Mouse (Mus musculus) CH12.LX (cell line): Measurements from ENCODE around the gene Fkbp9. TPM values are rescaled to one million over a fixed set of nuclear protein-coding genes. Genes with fewer than 3 reads are reported as not detected.

Experiments used
- DNase-seq: peaks from one replicate; pipeline ENCODE4 v3.0.0-alpha.2; 2013; ENCODE audit errors: extremely low read depth
- H3K27ac ChIP-seq: 2 replicates; pipeline ENCODE4 v1.5.1; 2012; ENCODE audit warnings: low read depth, mild to moderate bottlenecking, control low read depth, moderate library complexity; ENCODE audit not compliant: insufficient read depth
- H3K27me3 ChIP-seq: replicated peaks from 2 replicates; pipeline ENCODE3; 2012; ENCODE audit warnings: inconsistent platforms
- H3K36me3 ChIP-seq, 2 experiments: replicated peaks in 1 of 2; 2 replicates each; pipeline versions ENCODE3 to v1.6.1; 2012; ENCODE audit warnings: inconsistent platforms in 1 of 2, low read length in 1 of 2, mild to moderate bottlenecking in 1 of 2, mixed read lengths in 1 of 2, moderate library complexity in 1 of 2; ENCODE audit not compliant: control insufficient read depth in 1 of 2, insufficient read depth in 1 of 2
- H3K4me1 ChIP-seq, 2 experiments: 2 replicates each; pipeline ENCODE4 v1.6.1; 2012; ENCODE audit warnings: inconsistent platforms in 1 of 2, moderate library complexity in 1 of 2; ENCODE audit not compliant: insufficient read depth in 2 of 2, control insufficient read depth in 1 of 2
- H3K4me2 ChIP-seq: 2 replicates; pipeline ENCODE4 v1.6.1; 2012; ENCODE audit warnings: low read depth, mild to moderate bottlenecking, control low read depth; ENCODE audit not compliant: poor library complexity, insufficient read depth, severe bottlenecking
- H3K4me3 ChIP-seq, 3 experiments: fragments of 150-350 bp in 1 of 3; sonication (generic) in 1 of 3; replicated peaks in 1 of 3; 2 replicates each; pipeline versions ENCODE3 to v1.5.1; 2011 to 2012; ENCODE audit warnings: low read depth in 2 of 3, low read length in 2 of 3, mild to moderate bottlenecking in 2 of 3, moderate library complexity in 2 of 3, control low read depth in 1 of 3, improper control_type of control experiment in 1 of 3, inconsistent platforms in 1 of 3, mixed read lengths in 1 of 3; ENCODE audit not compliant: poor library complexity in 1 of 3
- H3K79me2 ChIP-seq: replicated peaks from 2 replicates; pipeline ENCODE4 v1.6.1; 2012; ENCODE audit warnings: mild to moderate bottlenecking, moderate library complexity; ENCODE audit not compliant: control insufficient read depth, poor library complexity, insufficient read depth, severe bottlenecking; ENCODE audit errors: extremely low read depth
- H3K9ac ChIP-seq: 2 replicates; pipeline ENCODE4 v1.6.1; 2012; ENCODE audit warnings: low read depth, mild to moderate bottlenecking, control low read depth, moderate library complexity; ENCODE audit not compliant: insufficient read depth
- H3K9me3 ChIP-seq: replicated peaks from 2 replicates; pipeline ENCODE3; 2012; ENCODE audit warnings: low read length, inconsistent platforms, mixed read lengths
- E2F4 ChIP-seq: IDR thresholded peaks from 2 replicates; pipeline ENCODE4 v1.6.1; 2011; ENCODE audit warnings: low read depth, low read length, improper control_type of control experiment; ENCODE audit not compliant: insufficient replicate concordance
- ELF1 ChIP-seq: IDR thresholded peaks from 2 replicates; pipeline ENCODE4 v1.6.1; 2014; ENCODE audit warnings: low read depth, mild to moderate bottlenecking, inconsistent platforms, low read length, improper control_type of control experiment
- EP300 ChIP-seq: IDR thresholded peaks from 2 replicates; pipeline ENCODE4 v1.6.1; 2011; ENCODE audit warnings: low read length, improper control_type of control experiment
- GABPA ChIP-seq: IDR thresholded peaks from 2 replicates; pipeline ENCODE4 v1.6.1; 2012; ENCODE audit warnings: low read depth, low read length, improper control_type of control experiment, inconsistent platforms; ENCODE audit not compliant: insufficient replicate concordance
- HCFC1 ChIP-seq: IDR thresholded peaks from 2 replicates; pipeline ENCODE4 v1.6.1; 2012; ENCODE audit warnings: low read depth, mild to moderate bottlenecking, inconsistent platforms, low read length, improper control_type of control experiment
- JUN ChIP-seq: IDR thresholded peaks from 2 replicates; pipeline ENCODE4 v1.6.1; 2011; ENCODE audit warnings: low read depth, mild to moderate bottlenecking, low read length, improper control_type of control experiment, moderate library complexity; ENCODE audit not compliant: insufficient read depth
- MAFK ChIP-seq: IDR thresholded peaks from 2 replicates; pipeline ENCODE4 v1.6.1; 2011; ENCODE audit warnings: low read length, improper control_type of control experiment; ENCODE audit not compliant: insufficient replicate concordance
- MEF2A ChIP-seq: IDR thresholded peaks from 2 replicates; pipeline ENCODE4 v1.6.1; 2014; ENCODE audit warnings: low read depth, mild to moderate bottlenecking, inconsistent platforms, low read length, improper control_type of control experiment, borderline replicate concordance
- MYC ChIP-seq: IDR thresholded peaks from 2 replicates; pipeline ENCODE4 v1.6.1; 2011; ENCODE audit warnings: low read depth, mild to moderate bottlenecking, improper control_type of control experiment, low read length
- NELFE ChIP-seq: IDR thresholded peaks from 2 replicates; pipeline ENCODE4 v1.6.1; 2011; ENCODE audit warnings: low read depth, low read length, improper control_type of control experiment
- PAX5 ChIP-seq: IDR thresholded peaks from 2 replicates; pipeline ENCODE4 v1.6.1; 2012; ENCODE audit warnings: low read length, inconsistent platforms, mixed read lengths
- POLR2AphosphoS2 ChIP-seq: IDR thresholded peaks from 2 replicates; pipeline ENCODE4 v1.6.1; 2011; ENCODE audit warnings: low read depth, low read length, improper control_type of control experiment
- RAD21 ChIP-seq: IDR thresholded peaks from 2 replicates; pipeline ENCODE4 v1.6.1; 2011; ENCODE audit warnings: low read depth, mild to moderate bottlenecking, low read length, improper control_type of control experiment, moderate library complexity
- RCOR1 ChIP-seq: conservative IDR thresholded peaks from 2 replicates; pipeline ENCODE4 v1.6.1; 2012; ENCODE audit warnings: low read depth, mild to moderate bottlenecking, inconsistent platforms, low read length, improper control_type of control experiment
- TBP ChIP-seq: conservative IDR thresholded peaks from 2 replicates; pipeline ENCODE4 v1.6.1; 2011; ENCODE audit warnings: low read depth, low read length, improper control_type of control experiment
- TCF12 ChIP-seq: IDR thresholded peaks from 2 replicates; pipeline ENCODE4 v1.6.1; 2014; ENCODE audit warnings: low read depth, mild to moderate bottlenecking, inconsistent platforms, low read length, improper control_type of control experiment
- USF1 ChIP-seq: IDR thresholded peaks from 2 replicates; pipeline ENCODE4 v1.6.1; 2014; ENCODE audit warnings: low read depth, mild to moderate bottlenecking, inconsistent platforms, low read length, improper control_type of control experiment
- USF2 ChIP-seq: conservative IDR thresholded peaks from 2 replicates; pipeline ENCODE4 v1.6.1; 2011; ENCODE audit warnings: low read depth, low read length, improper control_type of control experiment
- ZKSCAN1 ChIP-seq: IDR thresholded peaks from 2 replicates; pipeline ENCODE4 v1.6.1; 2012; ENCODE audit warnings: low read depth, inconsistent platforms, low read length, improper control_type of control experiment, borderline replicate concordance
- dilution Hi-C: fragments of 300-500 bp; cut with MboI; formaldehyde crosslinking; loops from 2 replicates; pipeline ENCODE4 v1.14.3; 2020; ENCODE audit warnings: low sequenced_read_pairs; ENCODE audit not compliant: extremely low pct_unique_long_range_greater_than_20kb, extremely low pct_ligation_motif_present
- in situ Hi-C: fragments of 300-500 bp; cut with MboI; formaldehyde crosslinking; loops from 3 replicates; pipeline ENCODE4 v1.14.3; 2019; ENCODE audit warnings: low sequenced_read_pairs, low pct_ligation_motif_present, low pct_unique_long_range_greater_than_20kb, mixed read lengths
- polyA plus RNA-seq: library from polyadenylated mRNA; unstranded; fragments of >175 nt; gene quantifications from 2 replicates; pipeline ENCODE4 v1.2.1, GENCODE M21; 2012; ENCODE audit warnings: low read depth; ENCODE audit not compliant: insufficient read length
- total RNA-seq, 2 experiments: library from RNA; depleted of rRNA; stranded (reverse); fragments of 300-350 nt in 1 of 2; fragments of >200 nt in 1 of 2; gene quantifications; 2 replicates each; pipeline ENCODE4 v1.2.3; 2012 to 2014

Gene Fkbp9
- total and polyA plus RNA-seq, 3 experiments: 0.07 to 1.7 TPM; not detected in 1

- no peaks in the 10 kb centered on the region for H3K4me1 ChIP-seq
- DNase-seq: no peak
- no peaks in the 10 kb centered on the region for H3K36me3 ChIP-seq
- H3K79me2 ChIP-seq: no peaks in the 10 kb centered on the region
- no peak for TF ChIP-seq MAFK
- TF ChIP-seq HCFC1: no peak
- no peak for TF ChIP-seq RAD21
- TF ChIP-seq USF1: no peak
- TF ChIP-seq E2F4: no peak
- no peak for TF ChIP-seq USF2
- no peak overlapping the region for H3K4me2 ChIP-seq
- no peaks in the 10 kb centered on the region for H3K9me3 ChIP-seq
- H3K9ac ChIP-seq: no peak overlapping the region
- in situ Hi-C loops (no loop called here), dilution Hi-C loops (no loop called here)
- H3K4me3 ChIP-seq: no peak overlapping the region
- no peak overlapping the region for H3K27ac ChIP-seq
- no peaks in the 10 kb centered on the region for H3K27me3 ChIP-seq
Measured at GRCm38 (mm10) chr6:56854803-56855202, 22.9 kb downstream of the Fkbp9 start.

GRCm38 (mm10) chr6:56856748-56857147, 24.9 kb downstream of the Fkbp9 start:
- H3K9me3 ChIP-seq: no peaks in the 10 kb centered on the region
- H3K27ac ChIP-seq: no peak overlapping the region
- no peaks in the 10 kb centered on the region for H3K79me2 ChIP-seq
- dilution Hi-C loops: no loop called here
- in situ Hi-C loops: no loop called here
- DNase-seq: no peak
- H3K4me1 ChIP-seq: peaks cover 0 to 3% of the 10 kb centered on the region in 2 experiments; a peak in 1 of 4 replicates
- H3K27me3 ChIP-seq: no peaks in the 10 kb centered on the region
- H3K9ac ChIP-seq: no peak overlapping the region
- no peak overlapping the region for H3K4me2 ChIP-seq
- no peak for TF ChIP-seq NELFE
- TF ChIP-seq TCF12: no peak
- no peak for TF ChIP-seq GABPA
- no peak for TF ChIP-seq E2F4
- TF ChIP-seq TBP: no peak
- no peak for TF ChIP-seq RCOR1
- TF ChIP-seq ELF1: no peak
- TF ChIP-seq PAX5: no peak
- TF ChIP-seq MYC: no peak
- no peak for TF ChIP-seq POLR2AphosphoS2
- TF ChIP-seq JUN: no peak
- TF ChIP-seq MAFK: no peak
- TF ChIP-seq EP300: no peak
- no peak for TF ChIP-seq ZKSCAN1
- TF ChIP-seq USF1: no peak
- TF ChIP-seq MEF2A: no peak
- no peaks in the 10 kb centered on the region for H3K36me3 ChIP-seq
- H3K4me3 ChIP-seq: no peak overlapping the region
